Mouse (Mus musculus) gastrocnemius, postnatal 25 days (tissue): ENCODE data around the gene Adipor1. TPM values are rescaled to one million over a fixed set of nuclear protein-coding genes. Genes with fewer than 3 reads are reported as not detected.

Source experiments
- DNase-seq: peaks from one replicate; pipeline ENCODE4 v3.0.0; 2022
- long read RNA-seq, 2 experiments: library from polyadenylated mRNA; stranded (forward); transcript quantifications; one replicate each; pipeline ENCODE4 v2.0.0; 2021
- total RNA-seq, 2 experiments: library from RNA; stranded (reverse); gene quantifications; 1 replicate in 1 of 2; 2 replicates in 1 of 2; pipeline ENCODE4 v1.2.3; 2021

Gene Adipor1
- total RNA-seq, result 100 to 1,000 TPM; 149 to 152 TPM
- long read RNA-seq, experiment 1, transcript Adipor1-202 (8 exons, 3,446 nt), result minor isoform, 22 of 620 reads
- long read RNA-seq, experiment 1, transcript Adipor1-201 (8 exons, 3,123 nt), result major isoform, 437 of 620 reads
- long read RNA-seq, experiment 1, partial matches to known transcripts, result 128 of 620 reads
- long read RNA-seq, experiment 1, other reads (novel, unspliced or antisense), result 33 of 620 reads
- long read RNA-seq, experiment 2, transcript Adipor1-202 (8 exons, 3,446 nt), result minor isoform, 52 of 759 reads
- long read RNA-seq, experiment 2, transcript Adipor1-201 (8 exons, 3,123 nt), result major isoform, 571 of 759 reads
- long read RNA-seq, experiment 2, partial matches to known transcripts, result 97 of 759 reads
- long read RNA-seq, experiment 2, other reads (novel, unspliced or antisense), result 39 of 759 reads

DNA sequence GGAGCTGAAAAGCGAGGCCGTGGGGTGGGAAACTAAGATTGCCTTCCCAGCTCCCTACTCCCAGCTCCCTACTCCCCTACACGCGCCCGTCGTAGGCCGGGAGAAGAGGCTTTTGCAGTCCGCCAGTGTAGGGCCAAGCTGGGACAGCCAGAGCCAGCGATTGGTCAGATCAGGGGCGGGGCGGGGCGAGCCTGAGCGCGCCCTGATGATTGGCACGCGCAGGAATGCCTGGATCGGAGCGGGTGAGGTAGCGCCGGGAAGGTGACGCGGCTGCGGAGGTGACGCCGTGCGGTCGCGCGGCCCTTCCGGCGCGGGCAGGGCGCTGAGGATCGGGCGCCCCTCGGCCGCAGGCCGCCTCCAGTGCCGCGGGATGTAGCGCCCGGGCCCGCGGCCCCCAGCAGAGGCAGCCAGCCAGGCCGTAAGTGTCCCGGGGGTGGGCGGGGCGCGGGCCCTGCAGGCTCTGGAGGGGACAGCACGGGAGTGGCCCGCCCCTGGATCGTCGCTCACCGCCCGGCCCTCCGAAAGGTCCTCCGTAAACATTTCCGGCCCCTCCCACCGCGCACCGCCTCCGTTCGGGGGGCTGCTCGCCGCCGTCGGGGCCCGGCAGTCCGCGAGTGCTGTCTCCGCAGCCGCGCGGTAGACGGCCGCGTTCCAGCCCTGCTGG is at the start of gene Adipor1:
Adipor1 (plus strand) TSS at position 211 of the 664 bp plus-strand sequence.
- peak; percentile 99 for DNase-seq

DNA sequence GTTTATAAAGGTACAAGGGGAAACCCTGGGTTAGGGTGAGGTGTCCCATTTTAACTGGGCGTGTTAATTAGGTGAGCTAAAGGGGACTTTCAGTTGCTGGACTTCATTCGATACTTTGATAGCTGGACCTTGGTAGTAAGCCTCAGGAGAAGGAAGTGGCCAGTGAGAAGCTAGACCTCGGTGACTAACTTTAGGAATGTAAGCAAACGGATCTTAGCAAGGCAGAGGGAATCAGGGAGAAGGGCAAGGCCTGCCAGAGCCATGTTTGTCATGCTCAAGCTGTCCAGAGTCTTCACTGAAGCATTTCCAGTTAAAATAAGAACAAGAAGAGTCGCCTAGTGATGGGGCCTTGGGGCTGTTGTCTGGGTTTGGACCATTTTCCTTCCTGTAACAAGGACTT is 49.7 kb upstream of the Adipor1 start:
- DNase-seq, result no peak

DNA sequence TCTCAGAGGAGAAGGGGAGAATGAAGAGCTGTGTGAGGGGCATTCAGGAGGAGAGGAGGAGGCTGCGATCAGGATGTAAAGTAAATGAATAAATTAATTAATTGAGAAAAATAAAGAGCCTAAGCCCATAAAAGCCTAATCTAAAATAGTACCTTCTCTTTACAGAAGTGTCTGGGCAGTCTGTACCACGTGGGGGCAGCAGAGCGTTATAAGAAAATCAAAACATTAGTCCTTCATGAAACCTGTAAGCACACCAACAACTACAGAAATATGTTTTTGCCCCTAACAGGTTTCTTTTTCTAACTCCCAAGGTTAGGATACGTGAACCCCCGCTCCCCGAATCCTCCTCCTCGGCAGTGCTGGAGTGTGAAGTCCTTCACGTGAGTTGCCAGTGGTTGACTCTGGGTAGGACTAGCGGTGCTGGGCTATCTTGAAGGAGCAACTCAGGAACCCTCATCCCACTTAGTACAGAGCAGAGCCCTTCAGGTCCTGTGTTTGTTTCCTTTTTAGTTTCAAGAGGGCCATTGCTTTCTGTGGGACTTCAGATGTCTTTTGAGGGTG is 46.3 kb upstream of the Adipor1 start:
- DNase-seq, result no peak

DNA sequence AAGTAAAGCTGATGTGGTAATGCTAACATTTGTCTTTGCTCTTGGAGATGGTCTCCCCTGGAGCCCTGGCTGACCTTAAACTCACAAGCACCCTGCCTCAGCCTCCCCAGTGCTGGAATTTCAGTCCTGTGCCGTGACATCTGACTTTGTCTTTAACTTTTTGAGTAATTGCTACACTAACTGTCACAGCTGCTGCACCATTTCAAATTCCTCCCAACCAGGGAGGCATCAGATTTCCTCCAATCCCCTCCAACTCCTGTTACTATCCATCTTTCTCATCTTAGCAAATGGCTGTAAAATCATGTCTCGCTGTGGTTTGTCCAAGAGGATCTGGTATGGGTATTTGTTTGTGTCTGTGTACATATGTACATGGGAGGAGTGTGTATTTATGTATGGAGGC is 41.1 kb upstream of the Adipor1 start:
- no peak for DNase-seq

DNA sequence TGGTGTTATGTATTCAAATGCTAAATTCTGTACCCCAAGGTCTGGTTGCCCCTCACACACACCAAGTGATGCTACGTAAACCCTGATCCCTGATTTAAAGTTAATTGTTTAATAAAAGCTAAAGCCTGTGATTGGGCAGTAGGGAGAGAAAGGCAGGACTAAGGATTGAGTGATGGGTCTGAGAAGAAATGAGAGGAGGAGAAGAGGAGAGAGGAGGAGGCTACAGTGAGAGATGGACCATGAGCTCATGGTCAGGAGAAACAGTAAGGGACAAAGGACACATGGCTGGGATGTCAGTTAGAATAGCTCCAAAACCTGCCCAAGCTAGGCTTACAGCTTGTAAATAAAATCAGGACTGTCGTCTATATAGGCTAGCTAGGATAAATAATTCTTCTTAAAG is 34.1 kb upstream of the Adipor1 start:
- no peak for DNase-seq

DNA sequence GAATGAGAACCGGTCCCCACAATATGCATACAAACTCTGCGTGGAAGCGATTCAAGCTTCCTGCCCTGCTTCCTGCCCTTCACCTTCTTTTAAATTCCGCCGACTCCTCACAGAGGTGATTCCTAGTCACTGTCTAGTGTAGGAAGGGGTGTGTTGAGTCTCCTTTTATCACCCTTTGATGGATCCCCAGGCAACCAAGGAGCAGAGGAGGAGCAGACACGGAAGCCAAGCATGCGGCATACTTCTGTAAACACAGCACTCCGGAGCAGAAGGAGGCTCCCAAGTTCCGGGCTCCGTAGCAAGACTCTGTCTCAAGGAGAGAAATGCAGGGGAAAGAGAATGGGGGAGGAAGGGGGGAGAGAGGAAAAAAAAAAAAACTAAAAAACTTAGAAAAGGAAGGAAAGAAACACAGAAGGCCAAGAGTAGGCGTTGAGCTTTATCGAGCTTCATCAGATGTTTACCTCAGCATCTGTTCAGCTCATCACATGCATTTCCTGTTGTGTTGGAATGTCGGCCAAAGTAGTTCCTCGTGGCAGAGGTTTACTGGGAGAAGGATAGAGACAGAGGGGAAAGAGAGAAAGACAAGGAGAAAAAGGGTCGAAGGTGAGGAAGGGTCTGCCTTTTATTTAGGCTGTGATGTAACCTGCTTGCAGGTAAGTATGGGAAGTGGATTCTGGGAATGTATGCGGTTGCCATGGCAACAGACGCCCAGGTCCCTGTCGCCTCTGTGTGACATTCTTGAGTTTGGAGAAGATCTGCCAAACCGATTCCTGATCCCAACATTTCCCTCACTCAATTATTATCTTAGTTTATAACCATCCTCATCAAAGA is 33.2 kb upstream of the Adipor1 start:
- no peak for DNase-seq

DNA sequence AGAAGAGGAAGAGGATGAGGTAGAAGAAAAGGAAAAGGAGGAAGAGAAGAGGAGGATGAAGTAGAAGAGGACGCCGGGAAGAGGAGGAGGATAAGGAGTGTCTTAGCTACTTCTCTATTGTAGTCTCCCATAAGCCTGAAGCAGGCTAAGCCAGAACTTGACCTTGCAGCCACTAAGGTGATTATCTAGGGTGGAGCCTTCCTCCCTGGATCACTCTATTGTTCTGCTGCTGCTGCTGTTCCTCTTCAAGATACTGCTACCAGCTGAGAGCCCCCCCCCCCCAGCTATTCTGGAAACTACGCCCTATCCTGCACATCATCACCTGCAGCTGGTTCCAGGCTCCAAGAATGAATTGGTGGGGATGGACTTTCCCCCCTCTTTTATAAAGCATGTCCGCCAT is 30.6 kb upstream of the Adipor1 start:
- DNase-seq, result no peak

DNA sequence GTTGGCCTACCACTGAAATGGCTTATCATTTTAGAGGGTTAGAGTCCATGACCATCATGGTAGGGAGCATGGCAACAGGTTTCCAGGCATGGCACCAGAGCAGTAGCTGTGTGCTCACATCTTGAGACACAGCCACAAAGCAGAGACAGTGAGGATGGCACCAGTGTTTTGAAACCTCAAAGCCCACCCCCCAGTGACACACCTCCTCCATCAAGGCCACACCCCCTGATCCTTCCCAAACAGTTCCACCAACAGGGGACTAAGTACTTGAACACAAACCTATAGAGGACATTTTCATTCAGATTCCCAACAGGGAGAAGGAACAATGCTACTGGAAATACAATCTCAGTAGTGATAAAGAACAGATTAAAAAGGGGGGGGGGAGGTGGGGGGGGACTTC is 30.0 kb upstream of the Adipor1 start:
- no peak for DNase-seq

DNA sequence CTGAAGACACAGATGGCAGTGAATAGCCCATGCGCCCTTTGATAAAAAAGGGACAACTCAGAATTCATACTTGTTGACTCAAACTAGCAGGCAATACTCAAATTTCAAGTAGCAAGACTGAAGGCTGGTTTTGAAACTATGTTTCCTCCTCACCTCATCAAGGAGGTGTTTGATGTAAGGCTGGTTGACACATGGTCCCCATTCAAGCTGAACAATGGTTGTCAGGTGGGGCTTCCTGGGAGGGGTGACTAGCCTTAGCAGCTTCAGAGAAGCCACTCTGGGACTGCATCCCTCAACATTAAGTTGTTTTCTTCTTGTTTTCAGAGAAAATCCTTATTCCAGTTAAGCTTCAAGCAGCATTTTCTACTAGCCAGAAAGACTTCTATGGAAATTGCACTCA is 29.5 kb upstream of the Adipor1 start, which contains the start of gene 4933406M09Rik:
4933406M09Rik (plus strand) TSS at position 275 of the 400 bp plus-strand sequence.
- no peak for DNase-seq

DNA sequence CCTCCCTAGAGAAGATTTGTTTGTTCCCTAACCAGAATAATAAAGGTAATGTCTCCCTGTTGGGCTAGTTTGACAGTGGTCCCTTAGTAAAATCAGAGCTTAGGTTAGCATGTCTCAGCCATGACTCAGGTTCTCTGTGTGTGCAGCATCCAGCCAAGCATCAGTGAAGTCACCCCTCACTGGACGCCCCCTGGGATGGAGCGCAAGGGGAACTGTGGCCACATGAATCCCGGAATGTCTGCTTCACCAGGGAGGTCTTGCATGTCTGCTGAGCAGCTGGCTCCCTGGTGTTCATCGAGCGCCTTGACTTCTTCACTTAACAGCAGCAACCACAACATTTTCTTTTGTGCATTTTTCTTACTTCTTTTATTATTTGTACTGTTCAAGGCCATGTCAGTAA is 21.4 kb upstream of the Adipor1 start:
- no peak for DNase-seq

DNA sequence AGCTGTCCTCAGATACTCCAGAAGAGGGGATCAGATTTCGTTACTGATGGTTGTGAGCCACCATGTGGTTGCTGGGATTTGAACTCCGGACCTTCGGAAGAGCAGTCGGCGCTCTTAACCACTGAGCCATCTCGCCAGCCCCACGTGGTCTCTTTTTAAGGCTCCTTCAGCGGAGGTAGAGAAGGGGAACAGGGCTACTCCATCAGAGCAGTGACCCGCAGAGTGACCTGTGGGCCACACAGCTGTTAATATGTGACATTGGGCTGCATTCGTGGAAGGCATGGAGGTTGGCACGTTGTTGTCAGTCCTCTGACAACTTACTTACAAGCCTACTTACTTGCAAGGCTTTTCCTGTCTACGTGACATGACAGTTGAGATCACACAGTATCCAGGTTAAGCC is 17.0 kb upstream of the Adipor1 start:
- DNase-seq, result no peak

DNA sequence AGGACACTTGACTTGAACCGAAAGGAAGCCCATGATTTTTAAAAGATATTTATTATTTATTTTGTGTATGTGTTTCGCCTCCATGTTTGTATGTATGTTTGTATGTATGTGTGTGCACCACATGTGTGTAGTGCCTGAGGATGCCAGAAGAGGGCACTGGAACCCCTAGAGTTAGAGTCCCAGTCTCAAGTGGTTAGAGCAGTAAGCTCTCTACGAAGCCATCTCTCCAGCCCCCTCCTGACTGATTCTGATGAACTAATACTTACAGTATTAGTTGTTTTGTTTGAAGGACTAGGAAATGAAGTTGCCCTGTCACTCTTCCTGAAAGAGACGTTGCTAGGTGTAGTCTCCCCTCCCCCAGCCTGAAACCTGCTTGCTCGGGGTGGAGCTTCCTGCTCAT is 15.4 kb upstream of the Adipor1 start:
- no peak for DNase-seq

DNA sequence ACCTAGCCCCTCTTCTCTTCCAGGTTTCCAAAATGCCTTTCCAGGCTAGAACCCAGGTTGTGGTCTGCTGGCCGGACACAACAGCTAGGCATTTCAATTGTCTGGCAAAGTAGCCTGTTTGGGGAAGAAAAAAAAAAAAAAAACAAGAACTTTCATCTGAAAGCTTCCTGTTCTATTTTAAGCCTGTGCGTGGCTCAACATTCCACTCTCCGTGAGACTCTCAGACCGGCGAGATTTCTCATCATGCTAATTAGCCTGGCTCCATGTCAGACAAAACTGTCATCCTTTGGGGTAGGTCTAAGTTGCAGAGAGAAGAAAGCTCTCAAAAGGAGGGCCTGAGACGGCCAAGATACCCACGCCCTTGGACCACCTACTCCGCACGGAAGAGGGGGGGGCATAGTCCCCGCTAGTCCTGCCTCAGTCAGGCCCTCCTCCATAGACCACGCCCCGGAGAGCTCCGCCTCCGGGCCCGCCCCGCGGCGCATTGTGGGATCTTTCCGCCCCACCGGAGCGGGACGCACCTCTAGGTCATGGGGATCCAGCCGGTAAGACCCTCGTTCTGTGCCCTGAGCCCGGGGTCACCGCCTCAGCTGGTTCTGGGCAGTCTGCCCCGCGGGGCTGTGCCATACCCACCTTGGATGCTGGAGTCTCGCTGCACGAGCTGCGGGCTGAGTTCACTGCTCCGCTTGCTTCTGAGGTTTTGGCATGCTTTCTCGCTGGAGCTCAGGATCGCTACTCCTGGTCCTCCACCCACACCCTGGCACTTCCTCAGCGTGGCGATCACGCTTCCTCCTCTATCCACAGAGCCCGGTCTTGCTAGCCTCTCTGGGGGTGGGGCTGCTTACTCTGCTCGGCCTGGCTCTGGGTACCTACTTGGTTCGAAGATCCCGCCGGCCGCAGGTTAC is 9.4 kb upstream of the Adipor1 start, which contains the start of gene Cyb5r1:
Cyb5r1 (plus strand) TSS at position 51 of the 905 bp plus-strand sequence.
- DNase-seq, result peak; percentile 78

DNA sequence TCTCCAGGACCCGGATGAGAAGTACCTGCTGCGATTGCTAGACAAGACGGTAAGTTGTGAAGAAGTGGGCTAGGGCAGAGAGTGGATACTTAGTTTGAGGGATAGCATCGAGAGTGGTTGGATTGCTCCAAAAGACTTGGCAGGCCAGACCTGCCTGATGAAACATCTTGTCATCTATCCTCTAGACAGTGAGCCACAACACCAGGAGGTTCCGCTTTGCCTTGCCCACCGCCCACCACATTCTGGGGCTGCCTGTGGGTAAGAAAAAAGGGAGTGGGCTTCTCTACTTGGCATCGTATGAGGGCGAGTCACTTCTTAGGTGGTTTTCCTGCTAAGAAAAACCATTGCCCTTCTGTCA is 8.8 kb upstream of the Adipor1 start:
- DNase-seq, result no peak

DNA sequence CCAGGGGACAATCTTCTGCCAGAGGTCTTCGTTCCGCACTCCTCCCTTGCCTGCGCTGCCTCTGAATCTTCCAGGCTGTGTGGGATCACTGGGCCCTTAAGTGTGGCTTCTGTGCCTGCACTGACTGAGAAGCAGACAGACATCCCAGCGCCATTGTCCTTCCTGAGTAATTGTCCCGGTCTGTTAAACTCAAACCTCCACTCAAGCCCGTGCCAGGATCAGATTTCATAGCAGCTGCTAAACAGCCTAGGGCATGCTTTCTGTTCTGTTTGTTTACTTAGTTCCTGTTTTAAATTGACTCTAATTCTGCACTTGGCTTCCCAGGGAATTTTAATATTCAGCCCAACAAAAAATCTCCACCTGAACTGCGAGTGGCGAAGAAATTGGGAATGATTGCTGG is 7.1 kb upstream of the Adipor1 start:
- DNase-seq, result no peak

DNA sequence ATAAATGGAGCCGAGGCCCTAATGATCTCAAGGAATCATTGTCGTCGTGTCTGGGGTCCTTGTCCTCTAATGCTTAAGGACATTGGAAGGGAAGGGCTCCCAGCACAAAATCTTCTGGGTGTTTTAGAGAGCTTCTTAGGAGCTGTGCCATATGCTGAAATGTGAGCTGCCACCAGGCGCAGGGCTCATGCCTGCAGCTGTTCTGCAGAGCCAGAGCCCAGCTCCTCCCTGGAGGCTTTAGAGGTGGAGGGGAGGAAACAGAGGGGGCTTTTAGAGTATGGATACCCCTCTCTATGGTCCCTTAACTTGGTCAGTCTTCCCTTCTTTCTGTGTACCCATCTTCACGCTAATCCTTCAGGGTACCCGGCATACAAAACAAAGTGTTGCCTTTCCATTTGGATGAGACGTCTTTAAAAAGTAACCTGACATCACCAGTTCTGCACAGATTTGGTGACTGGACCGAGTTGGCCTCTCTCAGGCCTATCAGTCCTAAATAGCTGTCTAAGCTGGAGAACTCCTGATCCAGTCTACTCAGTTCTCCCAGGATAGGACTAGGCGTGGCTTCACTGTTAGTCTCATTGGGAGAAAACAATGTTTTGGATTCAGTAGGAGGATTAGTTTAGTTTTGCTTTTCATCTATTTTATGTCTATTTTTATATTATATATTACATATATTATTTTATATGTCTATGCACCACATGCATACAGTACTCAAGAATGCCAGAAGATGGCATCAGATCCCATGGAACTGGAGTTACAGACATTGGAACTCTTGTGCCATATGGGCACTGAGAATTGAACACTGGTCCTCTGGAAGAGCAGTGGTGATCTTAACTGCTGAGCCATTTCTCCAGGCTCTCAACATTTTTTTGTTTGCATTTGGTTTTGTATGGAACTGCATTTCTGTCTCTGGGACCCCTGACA is 3.2 kb upstream of the Adipor1 start:
- peak; percentile 48 for DNase-seq

DNA sequence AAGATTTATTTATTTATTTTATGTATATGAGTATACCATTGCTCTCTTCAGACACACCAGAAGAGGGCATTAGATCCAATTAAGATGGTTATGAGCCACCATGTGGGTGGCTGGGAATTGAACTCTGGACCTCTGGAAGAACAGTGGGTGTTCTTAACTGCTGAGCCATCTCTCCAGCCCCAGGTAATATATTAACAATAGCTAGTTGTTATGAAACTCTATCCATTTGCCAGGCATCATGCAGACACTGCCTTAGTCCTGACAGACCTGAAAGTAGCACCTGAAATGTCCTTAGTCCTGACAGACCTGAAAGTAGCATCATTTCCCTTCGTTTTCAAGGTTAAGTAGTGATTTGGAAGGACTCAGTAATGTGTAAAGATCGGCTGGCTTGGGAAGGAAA is 1.1 kb upstream of the Adipor1 start:
- no peak for DNase-seq

DNA sequence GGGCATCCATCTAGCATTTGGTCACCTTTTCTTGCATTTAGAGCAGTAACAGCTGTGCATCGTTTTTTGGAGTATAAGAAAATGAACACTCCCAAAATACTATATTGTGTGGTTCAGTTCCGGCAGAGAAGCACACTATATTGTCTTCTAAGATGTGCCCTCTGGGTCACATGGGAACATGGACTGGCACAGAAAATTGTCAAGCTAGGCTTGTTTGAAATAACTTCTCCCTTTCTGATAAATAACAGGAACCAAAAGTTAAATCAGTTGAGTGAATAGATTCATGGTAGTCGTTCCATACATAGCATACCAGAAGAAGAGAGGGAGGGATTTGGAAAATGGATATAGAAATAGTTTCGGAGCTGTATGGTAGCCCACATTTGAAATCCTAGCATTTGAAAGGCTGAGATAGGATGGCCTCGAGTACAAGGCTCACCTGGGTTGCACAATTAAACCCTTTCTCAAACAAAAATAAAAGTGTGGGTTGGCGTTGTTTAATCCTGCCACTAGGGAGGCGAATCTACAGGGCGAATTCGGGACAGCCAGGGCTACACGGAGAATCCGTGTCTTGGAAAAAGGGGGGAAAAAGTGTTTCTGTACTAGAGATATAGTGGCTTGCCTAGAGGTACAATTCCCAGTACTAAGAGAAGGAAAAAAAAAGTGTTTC is 544 bp upstream of the Adipor1 start:
- DNase-seq, result no peak

DNA sequence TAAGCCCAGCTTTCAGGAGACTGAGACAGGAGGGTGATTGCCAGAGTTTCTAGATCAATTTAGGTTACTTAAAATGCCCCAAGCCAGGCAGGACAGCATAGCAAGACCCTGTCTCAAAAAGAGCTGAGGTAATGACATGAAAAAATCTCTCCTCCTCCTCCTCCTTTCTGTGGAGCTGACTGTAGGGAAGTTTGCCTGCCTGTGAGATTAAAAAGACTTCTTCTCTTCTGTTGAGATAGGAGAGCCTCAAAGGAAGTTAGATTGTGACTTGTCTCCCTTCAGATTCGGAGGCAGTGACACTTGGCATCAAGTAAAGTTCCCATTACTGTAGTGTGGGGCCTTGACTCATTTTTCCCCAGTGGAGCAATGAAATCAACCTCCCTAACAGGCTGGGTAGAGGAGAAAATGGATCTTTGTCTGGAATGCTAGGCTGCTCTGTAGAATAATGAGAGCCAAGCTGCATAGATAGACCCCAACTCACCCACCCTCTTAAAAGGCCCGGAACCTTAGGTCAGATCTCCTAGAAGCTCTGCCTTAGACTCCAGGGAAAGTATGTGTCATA is 3.3 kb downstream of the Adipor1 start:
- no peak for DNase-seq
